Mouse (Mus musculus) right cerebral cortex, adult 18-20 months (tissue): ENCODE measurements around the gene Noct.

Experiments
- DNase-seq: peaks from one replicate; pipeline ENCODE4 v3.0.0; 2022; ENCODE audit warnings: mixed read lengths

The Noct gene

DNA sequence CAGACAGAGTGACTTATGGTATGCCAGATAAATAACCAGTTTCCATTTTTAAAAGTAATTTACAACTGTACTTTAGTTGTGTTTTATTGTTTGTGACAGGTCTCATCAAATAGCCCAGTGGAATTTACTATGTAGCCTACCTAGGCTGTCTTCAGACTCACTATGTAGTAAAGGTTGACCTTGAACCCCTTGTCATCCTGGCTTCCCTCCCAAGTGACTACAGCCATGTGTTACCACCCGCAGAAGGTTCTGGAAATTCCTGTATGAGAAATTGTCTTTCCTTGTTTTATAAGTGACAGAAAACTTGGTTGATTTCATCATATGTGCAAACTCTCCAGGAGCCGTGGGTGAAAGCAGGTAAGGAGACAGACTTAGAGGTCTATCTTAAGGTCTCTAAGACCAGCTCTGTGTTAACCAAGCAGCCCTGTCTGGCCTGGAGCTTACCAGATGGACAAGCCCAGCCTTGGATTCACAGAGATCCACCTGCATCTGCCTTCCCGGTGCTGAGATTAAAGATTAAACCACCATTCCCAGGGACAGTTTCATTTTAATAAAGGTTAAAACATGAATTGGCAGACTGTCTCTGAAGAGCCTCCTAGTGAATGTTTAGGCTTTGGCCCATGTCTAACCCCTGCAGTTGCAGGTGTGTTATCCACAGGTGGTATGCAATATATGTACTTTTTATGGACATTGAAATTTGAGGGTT, 8.1 kb downstream of the Noct start:
- no peak for DNase-seq

DNA sequence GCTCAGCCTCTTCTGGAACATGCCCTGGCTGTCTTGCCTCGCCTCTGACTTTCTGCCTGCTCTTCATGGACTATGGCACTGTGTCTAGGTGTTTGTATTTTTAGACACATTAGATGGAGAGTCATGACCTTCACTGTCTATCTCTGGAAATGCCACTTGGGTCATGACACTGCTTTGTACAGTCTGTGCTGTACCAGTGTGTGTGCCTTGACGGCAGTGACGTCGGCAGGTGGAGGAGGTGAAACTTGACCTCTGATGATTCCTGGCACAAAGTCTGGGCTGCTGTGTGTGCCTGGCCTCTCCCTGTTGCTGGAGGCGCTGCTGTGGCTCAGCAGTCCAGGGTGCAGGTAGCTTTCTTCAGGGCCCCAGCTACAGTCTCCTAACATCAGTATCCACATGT, 9.2 kb downstream of the Noct start:
- DNase-seq = no peak

DNA sequence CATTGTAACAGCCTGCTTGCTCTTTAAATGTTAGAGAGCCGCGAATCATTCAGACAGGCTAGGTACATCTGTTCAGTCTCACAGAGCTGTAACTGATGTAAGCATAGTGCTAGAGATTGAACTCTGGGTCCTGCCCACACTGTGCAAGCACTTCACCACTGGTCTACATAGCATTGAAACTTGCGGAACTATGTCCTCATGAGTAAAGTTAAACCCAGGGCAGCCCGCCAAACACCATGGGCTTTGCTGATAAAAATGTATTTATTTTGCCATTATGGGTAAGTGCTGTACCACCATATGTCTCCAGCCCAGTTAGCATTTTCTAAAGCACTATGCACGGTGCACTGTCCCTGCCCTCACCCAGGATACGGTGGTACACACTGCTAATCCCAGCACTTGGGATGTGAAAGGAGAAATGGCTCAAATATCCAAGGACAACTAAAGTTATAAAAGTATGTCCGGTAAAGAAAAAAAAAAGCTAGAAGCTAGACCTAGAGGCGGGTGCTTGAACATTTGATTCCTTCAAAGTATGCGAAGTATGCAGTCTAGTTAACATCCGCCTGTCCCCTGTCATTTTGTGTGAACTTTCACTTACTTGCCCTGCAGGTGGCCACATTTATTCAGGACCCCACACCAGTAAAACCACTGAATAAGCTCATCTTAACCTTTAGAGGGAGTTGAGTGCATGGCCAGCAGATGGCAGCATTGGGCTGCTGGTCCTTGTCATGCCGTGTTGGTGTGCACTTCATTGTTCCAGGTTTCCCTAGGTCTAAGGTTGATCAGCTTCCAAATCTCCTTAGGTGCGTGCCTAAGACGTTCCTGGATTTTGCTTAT, 9.9 kb downstream of the Noct start:
- DNase-seq = peak; percentile 71

DNA sequence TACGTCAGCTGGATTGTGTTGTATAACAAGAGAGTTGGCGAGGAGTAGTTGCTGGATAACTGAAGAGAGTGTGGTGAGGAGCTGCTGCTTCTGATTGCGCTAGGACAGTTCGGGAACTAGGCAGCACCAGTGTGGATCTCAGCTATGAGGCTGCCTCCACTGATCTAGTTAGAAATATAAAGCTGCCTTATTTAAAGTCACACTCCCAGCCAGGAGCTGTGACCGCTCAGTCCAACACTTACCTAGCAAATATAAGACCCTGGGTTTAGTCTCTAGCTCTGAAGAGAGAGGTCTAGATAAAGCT, 10.5 kb downstream of the Noct start:
- DNase-seq = no peak

DNA sequence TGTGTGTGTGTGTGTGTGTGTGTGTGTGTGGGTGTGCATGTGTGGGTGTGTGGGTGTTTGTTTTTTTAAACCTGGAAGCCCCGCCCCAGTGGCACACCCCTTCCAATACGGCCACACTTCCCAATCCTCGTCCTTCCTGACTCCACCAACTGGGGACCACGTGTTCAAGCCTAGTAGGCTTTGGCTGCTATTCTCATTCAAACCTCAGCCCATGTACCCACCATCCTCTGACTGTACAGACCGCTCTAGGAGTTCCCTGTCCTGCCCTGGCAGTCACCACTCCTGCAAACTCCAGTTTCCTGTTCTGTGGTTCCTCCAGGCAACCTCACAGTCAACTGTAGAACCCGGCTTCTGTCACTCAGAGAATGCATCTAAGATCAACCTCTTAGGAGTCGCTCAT, 14.3 kb downstream of the Noct start:
- no peak for DNase-seq

DNA sequence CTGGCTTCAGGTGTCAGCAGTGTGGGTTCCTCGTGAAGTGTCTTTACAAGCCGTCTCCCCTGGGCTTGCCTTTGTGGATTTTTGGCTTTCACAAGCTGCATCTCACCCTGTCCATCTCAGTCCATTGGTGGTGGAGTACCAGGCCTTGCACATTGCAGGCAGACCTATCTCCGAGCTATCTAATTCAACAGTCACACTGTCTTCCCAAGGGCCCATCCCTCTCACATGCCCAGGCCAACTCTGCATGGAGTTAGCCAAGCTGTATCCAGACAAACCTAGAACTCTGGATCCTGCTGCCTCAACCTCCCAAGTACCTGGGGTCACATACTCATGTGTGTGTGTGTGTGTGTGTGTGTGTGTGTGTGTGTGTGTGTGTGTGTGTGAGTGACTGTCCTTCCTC, 15.3 kb downstream of the Noct start:
- DNase-seq = no peak

DNA sequence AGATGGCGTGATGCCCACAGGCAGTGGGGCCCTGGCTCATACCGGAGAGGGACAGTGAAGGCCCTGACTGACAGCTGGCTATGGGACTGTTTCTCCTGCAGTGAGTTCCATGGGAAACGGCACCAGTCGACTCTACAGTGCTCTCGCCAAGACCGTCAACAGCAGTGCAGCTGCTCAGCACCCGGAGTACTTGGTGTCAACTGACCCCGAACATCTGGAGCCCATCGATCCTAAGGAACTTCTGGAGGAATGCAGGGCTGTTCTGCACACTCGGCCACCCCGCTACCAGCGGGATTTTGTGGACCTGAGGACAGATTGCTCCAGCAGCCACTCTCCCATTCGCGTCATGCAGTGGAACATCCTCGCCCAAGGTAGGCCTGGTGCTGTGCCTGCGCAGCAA, 23.5 kb downstream of the Noct start:
- DNase-seq = no peak

DNA sequence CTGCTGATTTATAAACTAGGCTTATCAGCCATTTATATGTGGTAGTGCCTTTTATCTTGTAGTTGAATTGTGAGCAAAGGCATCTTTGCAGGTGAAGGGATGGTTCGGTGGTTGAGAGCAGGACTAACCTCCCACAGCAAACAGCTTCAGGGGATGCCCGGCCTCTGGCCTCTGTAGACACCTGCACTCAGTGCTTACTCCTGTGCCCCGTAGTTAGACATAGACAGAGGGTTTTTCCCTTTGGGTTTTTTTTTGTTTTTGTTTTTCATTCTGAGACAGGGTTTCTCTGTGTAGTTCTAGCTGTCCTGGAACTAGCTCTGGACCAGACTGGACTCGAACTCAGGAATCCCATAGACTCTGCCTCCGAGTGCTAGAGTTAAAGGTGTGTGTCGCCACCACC, 24.4 kb downstream of the Noct start:
- no peak for DNase-seq

DNA sequence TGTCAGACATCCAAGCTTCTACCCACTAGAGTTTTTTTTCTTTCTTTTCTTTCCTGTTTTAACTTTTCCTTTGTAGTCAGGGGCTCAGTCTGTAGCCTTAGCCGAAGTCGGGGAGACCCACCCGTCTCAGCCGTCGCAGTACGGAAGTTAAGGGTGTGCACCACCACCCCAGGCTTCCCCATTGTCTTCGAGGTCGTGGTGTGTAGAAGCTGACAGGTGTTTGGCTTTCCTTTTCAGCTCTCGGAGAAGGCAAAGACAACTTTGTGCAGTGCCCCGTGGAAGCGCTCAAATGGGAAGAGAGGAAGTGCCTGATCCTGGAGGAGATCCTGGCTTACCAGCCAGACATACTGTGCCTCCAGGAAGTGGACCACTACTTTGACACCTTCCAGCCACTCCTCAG, 25.2 kb downstream of the Noct start:
- no peak for DNase-seq

DNA sequence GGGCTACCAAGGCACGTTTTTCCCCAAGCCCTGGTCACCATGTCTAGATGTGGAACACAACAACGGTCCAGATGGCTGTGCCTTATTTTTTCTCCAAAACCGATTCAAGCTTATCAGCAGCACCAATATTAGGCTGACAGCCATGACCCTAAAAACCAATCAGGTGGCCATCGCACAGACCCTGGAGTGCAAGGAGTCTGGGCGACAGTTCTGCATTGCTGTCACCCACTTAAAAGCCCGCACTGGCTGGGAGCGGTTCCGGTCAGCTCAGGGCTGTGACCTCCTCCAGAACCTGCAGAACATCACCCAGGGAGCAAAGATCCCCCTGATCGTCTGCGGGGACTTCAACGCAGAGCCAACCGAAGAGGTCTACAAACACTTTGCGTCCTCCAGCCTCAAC, 25.6 kb downstream of the Noct start:
- DNase-seq = no peak

DNA sequence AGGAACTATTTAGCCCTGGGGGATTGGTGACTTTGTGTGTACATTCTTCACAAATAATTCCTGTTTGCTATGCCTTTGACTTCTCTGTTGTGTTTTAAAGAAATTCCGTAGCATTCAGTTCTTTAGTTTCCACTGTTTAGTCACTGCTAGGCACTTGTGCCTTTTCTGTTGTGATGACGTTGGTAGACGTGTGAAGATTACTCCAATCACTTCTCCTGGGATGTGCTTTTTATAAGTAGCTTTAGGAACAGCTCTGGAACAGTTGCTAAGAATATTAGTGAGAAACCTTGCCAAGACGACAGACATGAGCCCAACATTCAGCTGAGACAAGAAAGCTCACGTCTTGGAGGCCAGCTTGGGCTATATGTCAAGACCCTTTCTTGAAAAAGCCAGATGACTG, 26.8 kb downstream of the Noct start:
- no peak for DNase-seq

DNA sequence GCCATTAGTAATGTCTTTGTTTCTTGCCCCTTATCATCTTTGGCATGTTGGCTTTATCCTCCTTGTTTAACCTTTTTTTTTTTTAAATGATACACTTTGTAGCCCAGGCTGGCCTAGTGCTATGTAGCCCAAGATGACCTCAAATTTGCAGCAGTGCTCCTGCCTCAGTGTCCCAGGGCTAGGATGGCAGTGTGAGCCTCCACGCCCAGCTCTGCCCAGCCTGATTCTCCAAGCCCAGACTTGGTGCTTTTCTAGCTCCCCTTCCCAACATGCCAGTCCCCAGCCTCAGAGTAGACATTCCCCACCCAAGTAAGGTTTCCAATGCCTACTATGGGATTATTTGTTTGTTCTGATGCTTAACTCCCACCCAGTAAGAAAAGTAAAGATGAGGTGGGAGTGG, 28.0 kb downstream of the Noct start:
- no peak for DNase-seq

DNA sequence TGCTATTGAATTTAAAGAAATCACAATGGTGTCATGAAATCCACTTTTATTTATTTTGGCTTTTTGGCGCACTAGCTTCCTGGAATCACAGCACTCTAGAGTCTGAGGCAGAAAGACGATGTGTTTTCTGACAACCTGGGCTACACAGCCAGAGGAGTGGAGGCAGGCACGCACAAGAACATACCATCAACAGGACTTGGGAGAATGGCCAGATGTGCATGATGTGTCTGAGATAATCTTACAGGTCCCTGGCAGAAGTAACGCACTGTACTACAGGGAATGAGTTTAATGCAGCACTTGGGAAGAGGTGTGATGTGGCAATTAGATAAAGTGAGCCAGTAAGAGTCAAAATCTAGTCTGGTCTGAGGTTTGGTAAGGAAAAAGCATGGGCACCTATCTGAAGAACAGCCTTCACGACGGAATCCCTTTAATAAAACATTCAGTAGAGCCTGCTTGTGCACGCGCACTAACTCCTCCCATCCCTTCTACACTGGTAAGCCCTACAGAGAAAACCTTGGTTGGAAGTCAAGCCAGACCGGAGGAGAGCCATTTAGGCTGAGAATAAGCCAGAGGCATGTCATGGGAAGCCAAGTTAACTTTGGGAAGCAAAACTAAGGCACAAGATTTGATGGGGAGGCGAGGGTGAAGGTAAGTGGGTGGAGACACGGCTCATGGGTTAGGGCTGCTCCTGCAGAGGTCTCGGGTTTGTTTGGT, 28.6 kb downstream of the Noct start:
- DNase-seq = no peak

DNA sequence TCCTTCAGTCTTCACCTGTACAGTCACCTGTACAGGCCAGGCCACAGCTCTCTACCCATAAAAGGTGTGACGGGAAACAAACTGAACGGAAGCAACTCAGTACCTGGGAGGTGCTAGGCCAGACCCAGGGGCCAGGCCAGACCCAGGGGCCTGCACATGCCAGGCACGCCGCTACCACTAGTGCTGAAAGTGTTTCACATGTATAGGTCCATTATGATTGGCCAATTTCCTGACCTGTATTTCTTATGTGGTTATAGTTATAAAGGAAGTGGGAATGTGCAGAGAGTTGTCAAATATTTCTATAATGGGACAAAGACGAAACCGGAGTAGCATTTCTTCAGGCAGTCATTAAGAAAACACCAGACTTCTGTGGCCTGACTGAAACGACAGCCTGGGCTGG, 30.5 kb downstream of the Noct start:
- no peak for DNase-seq

DNA sequence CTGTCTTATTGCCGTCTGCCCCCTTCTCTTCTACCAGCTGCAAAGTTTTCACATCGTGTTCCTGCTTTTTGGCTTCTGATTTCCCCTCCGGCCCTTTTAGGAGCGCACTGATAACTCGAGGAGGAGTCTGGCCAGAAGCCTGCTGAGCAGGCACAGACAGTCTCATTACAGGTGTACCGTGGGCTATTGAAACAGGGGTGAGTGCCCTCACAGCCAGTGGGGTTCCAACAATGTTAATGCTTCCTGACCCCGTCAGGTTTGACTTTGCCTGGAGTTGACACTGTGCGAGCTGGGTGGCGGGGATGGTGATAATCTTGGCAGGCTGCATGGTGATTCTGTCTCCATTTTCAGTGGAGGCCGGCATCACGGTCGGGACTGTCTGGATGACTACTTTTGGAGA, 32.2 kb downstream of the Noct start:
- no peak for DNase-seq

DNA sequence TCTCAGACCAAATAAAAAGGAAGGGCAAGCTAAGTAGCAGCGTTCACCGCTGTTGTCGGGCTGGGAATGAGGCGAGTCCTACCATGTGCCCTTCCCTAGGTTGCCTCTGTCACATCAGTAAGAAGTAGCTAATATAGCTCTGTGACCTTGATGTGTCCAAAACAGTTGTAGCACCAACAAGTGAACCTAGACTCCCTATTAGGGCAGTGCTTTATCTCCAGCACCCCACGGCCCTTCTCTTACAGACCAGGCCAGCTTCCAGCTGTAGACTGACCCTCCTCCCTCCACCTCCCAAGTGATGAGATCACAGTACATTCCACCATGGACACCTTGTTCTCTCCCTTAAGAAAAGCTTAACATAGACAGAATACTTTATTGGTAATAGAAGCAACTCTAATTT, 33.8 kb downstream of the Noct start:
- no peak for DNase-seq

DNA sequence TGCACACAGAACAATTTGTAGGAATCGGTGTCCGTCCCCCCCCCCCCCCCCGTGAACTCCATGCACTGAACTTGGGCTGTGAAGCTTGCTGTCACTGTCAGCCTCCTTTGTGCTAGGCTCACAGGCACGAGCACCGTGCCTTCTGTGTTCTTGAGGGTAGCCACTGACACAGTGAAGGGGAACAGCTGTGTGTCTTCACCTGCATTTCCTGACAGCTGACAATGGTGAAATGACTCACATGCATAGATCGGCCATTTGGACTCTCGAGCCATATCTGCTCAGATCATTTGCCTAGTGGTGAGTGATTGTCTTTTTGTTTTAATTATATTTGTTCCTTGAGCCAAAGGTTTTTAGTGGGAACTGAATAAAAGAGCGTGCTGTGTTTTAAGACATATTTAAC, 38.7 kb downstream of the Noct start:
- no peak for DNase-seq

DNA sequence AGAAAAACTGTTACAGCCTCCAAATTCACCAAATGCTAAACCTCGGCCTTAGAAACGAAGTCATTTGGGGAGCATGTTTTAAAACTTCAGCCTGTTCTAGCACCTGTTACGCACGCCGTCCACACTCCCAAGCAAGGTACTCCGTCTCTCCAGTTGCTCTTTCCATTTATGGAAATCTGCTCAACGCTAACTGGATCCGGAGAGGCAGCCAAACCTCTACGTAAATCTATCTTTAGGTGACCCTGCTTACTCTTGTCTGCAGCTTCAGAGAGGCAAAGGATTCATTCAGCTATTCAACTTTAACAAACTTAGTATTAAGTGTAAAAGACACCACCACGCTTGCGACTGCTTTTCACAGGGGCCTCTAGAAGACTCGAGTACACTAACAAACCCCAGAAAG, 44.2 kb downstream of the Noct start:
- no peak for DNase-seq

DNA sequence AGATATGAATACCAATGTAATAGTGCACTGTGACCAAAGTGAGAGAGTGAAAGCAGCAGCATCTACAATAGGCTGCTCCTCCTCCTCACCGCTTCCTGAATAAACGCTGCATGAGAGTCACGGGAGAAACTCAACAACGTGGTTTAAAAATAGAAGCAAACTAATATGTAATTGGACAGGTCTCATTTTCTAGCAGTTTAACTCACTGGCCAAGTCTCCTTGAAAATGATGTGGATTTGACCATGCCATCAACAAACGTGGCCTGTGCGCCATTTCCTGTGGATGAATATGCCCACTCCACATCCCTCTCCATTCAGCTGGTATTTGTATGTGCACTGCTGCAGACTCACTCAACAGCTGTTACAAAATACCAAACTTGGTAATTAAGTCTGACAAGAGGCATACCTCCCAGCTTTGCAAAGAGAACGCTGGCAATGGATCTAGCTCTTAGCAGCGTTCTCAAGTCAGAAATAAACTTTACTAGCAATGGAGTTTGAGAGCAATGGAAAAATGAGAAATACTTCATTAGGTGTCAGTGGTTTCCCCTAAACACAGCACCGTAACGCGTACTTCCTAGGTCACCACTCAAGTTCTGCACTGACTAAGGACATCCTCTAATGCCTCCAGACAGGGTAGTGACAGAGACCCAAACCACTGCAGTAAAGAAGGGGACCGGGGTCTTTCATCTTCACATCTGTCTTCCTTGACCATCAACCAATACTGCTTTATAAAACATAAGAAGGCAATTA, 46.0 kb downstream of the Noct start:
- DNase-seq = no peak

DNA sequence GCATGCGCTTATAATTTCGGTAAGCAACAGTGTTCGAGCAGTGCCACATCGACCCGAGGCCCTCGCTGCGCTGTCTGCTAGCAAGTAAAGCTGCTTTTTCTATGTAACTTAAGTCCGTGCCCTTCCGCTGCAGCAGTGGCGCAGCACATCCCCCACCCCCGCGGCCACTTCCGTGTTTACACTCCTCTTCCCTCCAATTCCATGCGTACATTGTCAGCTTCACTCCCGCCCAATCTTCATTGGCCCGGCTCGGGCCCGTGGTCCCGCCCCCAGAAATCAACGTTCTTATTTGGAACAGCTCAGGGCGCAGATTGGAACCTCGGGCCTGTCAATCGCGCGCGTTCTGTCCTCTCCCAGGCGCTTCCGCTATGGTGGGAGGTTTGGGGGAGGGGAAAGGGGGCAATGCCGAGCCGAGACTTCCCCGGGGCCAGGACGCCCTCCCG, 51.7 kb downstream of the Noct start:
- DNase-seq = peak; percentile 99

DNA sequence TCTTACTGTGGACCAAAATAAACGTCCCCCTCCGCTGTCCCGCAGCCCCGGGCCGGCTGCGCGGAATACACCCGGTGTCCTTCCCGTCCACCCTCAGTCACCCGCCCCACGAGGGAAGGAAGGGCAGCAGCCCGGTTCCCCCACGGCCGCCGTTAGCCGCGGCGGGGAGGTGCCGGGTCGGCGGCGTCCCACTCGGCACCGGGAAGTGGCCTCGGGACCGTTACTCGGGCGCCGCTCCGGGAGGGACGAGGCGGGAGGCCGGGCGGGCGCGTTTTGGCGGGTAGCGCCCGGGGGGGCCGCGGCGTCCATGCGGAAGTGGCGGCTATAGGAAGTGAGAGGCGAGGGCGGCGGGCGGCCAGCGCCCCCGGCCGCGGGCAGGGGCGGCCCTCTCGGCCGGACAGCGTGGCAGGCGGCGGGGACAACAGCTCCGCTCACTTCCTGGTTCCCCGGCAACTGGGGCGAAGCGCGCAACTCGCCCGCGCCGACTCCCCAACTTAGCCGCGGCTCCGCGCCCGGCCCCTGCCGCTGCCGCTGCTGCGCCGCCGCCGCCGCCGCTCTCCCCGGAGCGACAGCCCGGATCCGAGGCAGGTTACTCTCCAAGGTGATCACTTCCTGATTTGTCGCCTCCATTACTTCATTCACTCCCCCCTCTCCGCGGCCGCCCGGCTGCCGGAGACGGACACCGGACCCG, 52.3 kb downstream of the Noct start:
- DNase-seq = peak; percentile 40
